Mouse (Mus musculus) lung, embryonic 14.5 days (tissue): ENCODE measurements around the gene Htr1d. TPM values are rescaled to one million over a fixed set of nuclear protein-coding genes. Genes with fewer than 3 reads are reported as not detected.

ENCODE experiments used
- ATAC-seq: fragments of 200-750 bp; cut with Nextera tagmentation; 2 replicates; pipeline ENCODE4 v1.8.0; 2017; ENCODE audit warnings: mild to moderate bottlenecking, moderate TSS enrichment, moderate library complexity; ENCODE audit not compliant: insufficient read depth
- DNase-seq: peaks from one replicate; pipeline ENCODE4 v3.0.0-alpha.2; 2015
- H3K27ac ChIP-seq: fragments of 300-500 bp; sonication (generic); 2 replicates; pipeline ENCODE4 v1.5.1; 2014; ENCODE audit warnings: low read depth, mild to moderate bottlenecking, moderate library complexity
- H3K27me3 ChIP-seq: fragments of 300-500 bp; sonication (generic); 2 replicates; pipeline ENCODE4 v1.6.1; 2014; ENCODE audit warnings: low read length, control low read depth; ENCODE audit not compliant: insufficient read depth
- H3K36me3 ChIP-seq: fragments of 300-500 bp; sonication (generic); 2 replicates; pipeline ENCODE4 v1.6.1; 2014; ENCODE audit warnings: control low read depth; ENCODE audit not compliant: insufficient read depth
- H3K4me1 ChIP-seq: fragments of 300-500 bp; sonication (generic); 2 replicates; pipeline ENCODE4 v1.6.1; 2014; ENCODE audit warnings: antibody characterized with exemption, control low read depth; ENCODE audit not compliant: insufficient read depth
- H3K4me2 ChIP-seq: fragments of 300-500 bp; sonication (generic); 2 replicates; pipeline ENCODE4 v1.6.1; 2014; ENCODE audit warnings: mild to moderate bottlenecking
- H3K4me3 ChIP-seq: fragments of 300-500 bp; sonication (generic); 2 replicates; pipeline ENCODE4 v1.5.1; 2014; ENCODE audit warnings: low read depth, low read length
- H3K9ac ChIP-seq: fragments of 300-500 bp; sonication (generic); 2 replicates; pipeline ENCODE4 v1.6.1; 2014
- H3K9me3 ChIP-seq: fragments of 300-500 bp; sonication (generic); 2 replicates; pipeline ENCODE4 v1.6.1; 2016; ENCODE audit warnings: low read depth, low read length, control low read depth
- CTCF ChIP-seq: IDR thresholded peaks from 2 replicates; pipeline ENCODE4 v1.5.1; 2016; ENCODE audit warnings: antibody characterized with exemption, low read depth
- WGBS: fragments of 180-500 bp; shearing (Covaris S2); extraction: QIAGEN DNeasy Blood & Tissue Kit; methylation state at CpG from one replicate; pipeline ENCODE4 v1.1.7; 2014; 5-methylcytosine and 5-hydroxymethylcytosine counted together
- polyA plus RNA-seq: library from polyadenylated mRNA; unstranded; fragments of >200 nt; fragmentation: Nextera tagmentation; extraction: Ambion mirVana; gene quantifications from 2 replicates; pipeline ENCODE4 v1.2.1, GENCODE M21; 2014

Gene Htr1d
- polyA plus RNA-seq, 1 experiment from 2014 or later: not detected

- H3K9ac ChIP-seq: no peak overlapping the region
- DNase-seq: no peak
- no peak for ATAC-seq
- H3K4me2 ChIP-seq: no peak overlapping the region
- H3K4me3 ChIP-seq: no peak overlapping the region
- no peaks in the 10 kb centered on the region for H3K9me3 ChIP-seq
- 73% methylated on average over 12 of the region's 12 CpGs for WGBS
- no peak for TF ChIP-seq CTCF
- H3K27me3 ChIP-seq: peaks cover 18% of the 10 kb centered on the region
- no peak overlapping the region for H3K27ac ChIP-seq
- no peaks in the 10 kb centered on the region for H3K36me3 ChIP-seq
- 0 out of 2 replicates have a peak, but pooled peaks cover 5% of the 10 kb centered on the region for H3K4me1 ChIP-seq
These were observed 35.9 kb downstream of the Htr1d start for GRCm38 (mm10) chr4:136459210-136459609.

DNA sequence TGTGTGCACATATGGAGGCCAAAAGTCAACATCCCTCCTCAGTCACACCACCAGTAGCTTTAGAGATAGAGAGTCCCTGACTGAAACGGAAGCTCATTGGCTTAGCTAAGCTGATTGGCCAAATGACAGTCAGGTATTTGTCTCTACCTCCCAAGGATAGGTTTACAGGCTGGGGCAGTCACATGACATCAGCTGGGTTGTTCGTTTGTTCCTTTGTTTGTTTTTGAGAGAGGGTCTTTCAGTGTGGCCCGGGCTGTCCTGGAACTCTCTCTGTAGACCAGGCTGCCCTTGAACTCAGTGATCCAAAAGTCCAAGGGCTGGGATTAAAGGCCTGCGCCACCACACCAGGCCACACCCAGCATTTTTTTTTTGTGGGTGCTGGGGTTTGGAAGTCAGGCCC, 37.9 kb downstream of the Htr1d start:
- H3K9me3 ChIP-seq: no peaks in the 10 kb centered on the region
- no peaks in the 10 kb centered on the region for H3K36me3 ChIP-seq
- 0 out of 2 replicates have a peak, but pooled peaks cover 5% of the 10 kb centered on the region for H3K4me1 ChIP-seq
- no peak overlapping the region for H3K27ac ChIP-seq
- no peak overlapping the region for H3K9ac ChIP-seq
- DNase-seq: no peak
- H3K4me3 ChIP-seq: no peak overlapping the region
- H3K27me3 ChIP-seq: peaks cover 18% of the 10 kb centered on the region
- ATAC-seq: no peak
- TF ChIP-seq CTCF: no peak
- no peak overlapping the region; the same call in 1 of the 2 replicates for H3K4me2 ChIP-seq
- 43% methylated on average over 4 of the region's 4 CpGs for WGBS

GRCm38 (mm10) chr4:136461761-136462085, 38.4 kb downstream of the Htr1d start:
- Histone ChIP-seq H3K4me1 (0 out of 2 replicates have a peak, but pooled peaks cover 7% of the 10 kb centered on the region), H3K27me3 (peaks cover 18% of the 10 kb centered on the region), H3K4me3 (peak overlapping the region; percentile 64), H3K4me2 (peak overlapping the region; percentile 99), H3K27ac (0 out of 2 replicates have a peak overlapping the region, but pooled peaks have one; percentile 20), H3K9me3 (no peaks in the 10 kb centered on the region), H3K9ac (peak overlapping the region; percentile 68), H3K36me3 (no peaks in the 10 kb centered on the region)
- no peak for TF ChIP-seq CTCF
- ATAC-seq (peak; percentile 19; the same call in 1 of the 2 replicates), DNase-seq (no peak)
- WGBS: 14% methylated on average over 6 of the region's 6 CpGs

GRCm38 (mm10) chr4:136462086-136462838, 38.9 kb downstream of the Htr1d start, which contains the start of gene 6030445D17Rik:
TSS of gene 6030445D17Rik (plus strand) at chr4:136462250.
- 1% methylated on average over 62 of the region's 64 CpGs for WGBS
- Histone ChIP-seq H3K36me3 (no peaks in the 10 kb centered on the region), H3K27me3 (peaks cover 18% of the 10 kb centered on the region), H3K9me3 (no peaks in the 10 kb centered on the region), H3K4me2 (peak within 1 kb of the TSS; percentile 99), H3K4me1 (0 out of 2 replicates have a peak, but pooled peaks cover 7% of the 10 kb centered on the region), H3K9ac (peak within 1 kb of the TSS; percentile 68), H3K4me3 (peak within 1 kb of the TSS; percentile 64), H3K27ac (peak within 1 kb of the TSS; percentile 80)
- peak; percentile 83 for DNase-seq
- peak; percentile 75 for ATAC-seq
- TF ChIP-seq CTCF: 0 out of 2 replicates have a peak, but pooled peaks have one; percentile 11

- TF ChIP-seq CTCF: no peak
- Histone ChIP-seq H3K27ac (peak overlapping the region; percentile 80), H3K27me3 (peaks cover 18% of the 10 kb centered on the region), H3K4me1 (0 out of 2 replicates have a peak, but pooled peaks cover 7% of the 10 kb centered on the region), H3K9ac (peak overlapping the region; percentile 68), H3K4me2 (peak overlapping the region; percentile 99), H3K36me3 (no peaks in the 10 kb centered on the region), H3K4me3 (peak overlapping the region; percentile 64), H3K9me3 (no peaks in the 10 kb centered on the region)
- ATAC-seq: peak; percentile 63
- DNase-seq: peak; percentile 73
- under 1% methylated on average over 8 of the region's 8 CpGs for WGBS
These were observed 39.5 kb downstream of the Htr1d start for GRCm38 (mm10) chr4:136462839-136463178.

GRCm38 (mm10) chr4:136463436-136463835, 40.1 kb downstream of the Htr1d start:
- ATAC-seq (no peak), DNase-seq (no peak)
- H3K36me3 ChIP-seq: no peaks in the 10 kb centered on the region
- H3K27me3 ChIP-seq: peaks cover 18% of the 10 kb centered on the region
- no peak overlapping the region for H3K9ac ChIP-seq
- H3K9me3 ChIP-seq: no peaks in the 10 kb centered on the region
- 0 out of 2 replicates have a peak, but pooled peaks cover 7% of the 10 kb centered on the region for H3K4me1 ChIP-seq
- peak overlapping the region; percentile 99 for H3K4me2 ChIP-seq
- 20% methylated on average over 9 of the region's 9 CpGs for WGBS
- H3K27ac ChIP-seq: no peak overlapping the region
- H3K4me3 ChIP-seq: peak overlapping the region; percentile 64
- TF ChIP-seq CTCF: no peak

- Histone ChIP-seq H3K4me1 (0 out of 2 replicates have a peak, but pooled peaks cover 7% of the 10 kb centered on the region), H3K36me3 (no peaks in the 10 kb centered on the region), H3K4me2 (no peak overlapping the region), H3K27me3 (peaks cover 18% of the 10 kb centered on the region), H3K9ac (no peak overlapping the region), H3K9me3 (no peaks in the 10 kb centered on the region), H3K27ac (no peak overlapping the region), H3K4me3 (no peak overlapping the region)
- WGBS: 39% methylated on average over 4 of the region's 4 CpGs
- ATAC-seq: no peak
- TF ChIP-seq CTCF: no peak
- DNase-seq: peak; percentile 47
These were observed 42.9 kb downstream of the Htr1d start for GRCm38 (mm10) chr4:136466226-136466625.
